Mouse (Mus musculus): ENCODE results near the gene Cmklr1.

Gene Cmklr1

GRCm38 (mm10) chr5:113650035-113650865, at the start of gene Cmklr1:
Gene Cmklr1 (minus strand): TSS chr5:113650426.
- DNase-seq (ENCODE audit: extremely low spot score) = peak; percentile 27

GRCm38 (mm10) chr5:113694415-113694814, 44.2 kb upstream of the Cmklr1 start:
- DNase-seq (ENCODE audit: extremely low spot score) = no peak

GRCm38 (mm10) chr5:113694000-113694399, 43.8 kb upstream of the Cmklr1 start:
- DNase-seq (ENCODE audit: extremely low spot score) = no peak

- DNase-seq (ENCODE audit: extremely low spot score) = no peak
These were observed 43.0 kb upstream of the Cmklr1 start for GRCm38 (mm10) chr5:113693196-113693755.

GRCm38 (mm10) chr5:113690866-113691265, 40.6 kb upstream of the Cmklr1 start:
- DNase-seq (ENCODE audit: extremely low spot score) = no peak

- DNase-seq (ENCODE audit: extremely low spot score) = no peak
These were observed 39.9 kb upstream of the Cmklr1 start for GRCm38 (mm10) chr5:113690069-113690548.

GRCm38 (mm10) chr5:113687514-113687913, 37.3 kb upstream of the Cmklr1 start:
- no peak for DNase-seq (ENCODE audit: extremely low spot score)

DNA sequence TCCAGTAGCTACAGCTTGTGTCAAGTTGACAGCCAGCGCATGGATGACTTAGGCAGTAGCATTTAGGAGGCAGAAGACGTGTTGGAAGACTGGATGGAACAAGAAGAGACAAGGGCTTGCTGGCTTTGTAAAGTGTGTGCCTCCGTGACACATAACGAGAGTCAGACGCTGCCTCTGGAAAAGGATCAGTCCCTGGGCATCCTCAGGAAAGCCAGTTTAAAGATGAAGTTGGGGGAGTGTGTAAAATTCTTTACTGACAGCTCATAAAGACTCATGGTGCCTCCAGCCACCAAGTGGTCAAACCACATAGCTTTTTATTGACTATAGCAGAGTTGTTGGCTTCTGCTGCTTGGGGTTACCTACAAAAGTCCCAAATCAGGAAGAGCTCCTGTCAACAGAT, 35.2 kb upstream of the Cmklr1 start:
- no peak for DNase-seq (ENCODE audit: extremely low spot score)

DNA sequence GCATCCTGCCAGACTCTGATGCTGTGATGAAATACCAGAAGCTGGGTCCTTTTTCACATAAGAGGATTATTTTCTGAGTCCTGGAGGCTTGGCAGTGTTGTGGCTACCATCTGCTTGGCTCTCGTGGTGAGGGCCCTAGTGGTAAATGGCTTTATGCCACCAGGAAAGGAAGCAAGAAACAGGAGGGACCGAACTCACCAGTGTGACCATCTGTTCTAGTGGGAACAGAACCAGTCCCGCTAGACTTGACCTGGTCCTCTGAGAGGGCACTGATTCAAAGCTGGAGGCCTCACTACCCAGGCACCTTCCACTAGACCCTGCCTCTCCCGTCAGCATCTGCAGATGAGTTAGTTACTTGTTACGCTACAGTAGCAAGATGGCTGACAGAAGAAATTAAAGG, 33.0 kb upstream of the Cmklr1 start:
- DNase-seq (ENCODE audit: extremely low spot score) = no peak

GRCm38 (mm10) chr5:113682472-113682871, 32.2 kb upstream of the Cmklr1 start:
- no peak for DNase-seq (ENCODE audit: extremely low spot score)

DNA sequence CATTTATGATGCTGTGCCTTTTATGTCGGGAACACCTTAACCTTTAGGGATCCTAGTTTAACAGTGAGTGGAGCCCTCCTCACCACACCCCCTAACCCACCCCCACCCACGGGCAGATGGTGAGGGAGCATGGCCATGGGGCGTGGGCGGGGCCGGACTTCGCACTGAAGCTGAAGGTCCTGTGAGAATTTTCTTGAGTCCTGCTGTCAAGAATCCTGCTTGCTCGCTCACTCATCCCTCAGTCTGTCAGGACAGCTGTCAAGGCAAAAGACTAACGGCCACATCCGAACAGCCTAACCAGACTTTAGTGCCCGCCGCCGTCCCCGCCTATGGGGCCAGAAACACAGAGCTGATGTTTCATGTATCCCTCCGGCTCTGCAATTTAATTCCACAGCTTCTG, 31.0 kb upstream of the Cmklr1 start:
- DNase-seq (ENCODE audit: extremely low spot score) = no peak

DNA sequence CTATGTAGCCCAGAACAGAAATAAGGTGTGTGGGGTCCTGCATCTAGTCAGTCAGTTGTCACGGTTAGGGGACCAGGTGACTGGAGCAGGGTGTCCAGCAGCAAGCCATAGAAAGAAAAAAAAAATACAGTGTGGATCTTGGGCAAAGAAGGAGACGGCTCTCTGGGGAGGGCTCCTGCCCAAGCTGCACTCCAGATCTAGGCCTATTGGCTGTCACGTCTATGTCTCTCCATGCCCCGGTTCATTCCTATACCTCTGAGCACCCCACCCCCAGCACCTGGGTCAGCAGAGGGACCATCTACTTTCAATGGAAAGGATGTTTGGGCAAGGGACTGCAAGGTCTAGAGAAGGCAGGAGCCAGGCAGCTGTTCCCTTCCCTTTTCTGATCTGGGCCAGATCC, 29.3 kb upstream of the Cmklr1 start:
- DNase-seq (ENCODE audit: extremely low spot score) = no peak

GRCm38 (mm10) chr5:113678743-113679452, 28.7 kb upstream of the Cmklr1 start:
- no peak for DNase-seq (ENCODE audit: extremely low spot score)

GRCm38 (mm10) chr5:113677541-113677940, 27.3 kb upstream of the Cmklr1 start:
- DNase-seq (ENCODE audit: extremely low spot score) = no peak

DNA sequence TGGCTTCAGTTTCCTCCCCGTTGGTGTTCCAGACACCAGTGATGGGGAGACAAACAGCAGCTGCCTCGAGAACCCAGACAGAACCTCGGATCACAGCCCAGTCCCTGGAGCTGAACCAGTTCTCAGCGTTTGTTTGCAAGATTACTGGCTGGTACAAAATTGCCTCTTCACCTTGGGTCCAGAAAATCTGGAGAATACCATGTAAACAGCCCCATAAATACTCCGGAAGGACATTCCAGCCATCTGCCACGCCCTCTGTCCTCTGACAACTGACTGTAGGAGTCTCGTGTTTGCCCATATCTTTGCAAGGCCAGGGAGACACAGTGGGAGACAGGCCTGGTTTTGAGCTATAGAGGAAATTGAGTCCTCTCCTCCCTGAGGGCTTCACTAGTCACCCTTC, 24.6 kb upstream of the Cmklr1 start:
- DNase-seq (ENCODE audit: extremely low spot score) = no peak

GRCm38 (mm10) chr5:113672456-113672855, 22.2 kb upstream of the Cmklr1 start:
- DNase-seq (ENCODE audit: extremely low spot score) = no peak

- DNase-seq (ENCODE audit: extremely low spot score) = no peak
These were observed 20.4 kb upstream of the Cmklr1 start for GRCm38 (mm10) chr5:113670597-113670996.

DNA sequence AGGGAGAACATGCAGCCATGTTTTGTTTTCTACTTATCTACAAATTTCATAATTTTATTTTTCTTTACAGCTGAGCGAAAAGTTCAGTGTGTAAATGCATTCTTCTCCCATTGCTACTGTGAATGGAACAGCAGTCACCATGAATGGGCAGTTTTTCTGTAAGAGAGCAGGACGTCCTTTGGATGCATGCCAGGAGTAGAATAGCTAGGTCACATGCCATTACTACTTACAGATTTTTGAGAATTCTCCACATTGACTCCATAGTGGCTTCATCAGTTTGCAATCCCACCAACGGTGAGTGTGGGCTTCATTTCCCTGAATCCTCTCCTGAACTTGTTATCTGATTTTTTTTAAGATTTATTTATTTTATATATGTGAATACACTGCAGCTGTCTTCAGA, 19.9 kb upstream of the Cmklr1 start:
- DNase-seq (ENCODE audit: extremely low spot score) = no peak

DNA sequence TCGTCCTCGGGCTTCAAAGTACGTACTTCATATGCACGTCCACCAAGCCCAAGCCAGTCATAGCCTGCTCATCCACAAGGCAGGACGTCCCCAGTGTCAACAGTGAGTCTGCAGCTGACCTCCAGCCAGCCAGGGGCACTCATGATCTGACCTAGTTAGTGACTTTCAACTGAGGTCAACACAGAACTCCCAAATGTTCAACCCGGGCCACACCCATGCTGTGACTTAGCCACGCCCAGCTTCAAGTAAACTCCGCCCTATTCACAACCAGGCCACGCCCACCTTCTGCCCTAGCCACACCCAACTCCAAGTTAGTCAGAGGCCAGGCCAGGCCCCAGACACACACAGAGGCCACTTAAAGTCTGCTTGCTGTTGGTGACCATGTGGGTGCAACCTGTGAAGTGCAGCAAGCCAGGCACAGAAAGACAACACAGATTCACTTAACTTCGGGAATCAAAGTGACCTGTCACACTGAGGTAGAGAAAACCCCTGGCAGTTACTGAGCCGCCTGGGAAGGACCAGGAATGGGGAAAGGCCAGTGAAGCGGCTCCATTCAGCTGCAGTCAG, 14.5 kb upstream of the Cmklr1 start:
- DNase-seq (ENCODE audit: extremely low spot score) = no peak

- DNase-seq (ENCODE audit: extremely low spot score) = no peak
These were observed 13.9 kb upstream of the Cmklr1 start for GRCm38 (mm10) chr5:113664127-113664526.

GRCm38 (mm10) chr5:113660872-113661271, 10.6 kb upstream of the Cmklr1 start:
- DNase-seq (ENCODE audit: extremely low spot score) = no peak

- DNase-seq (ENCODE audit: extremely low spot score) = no peak
These were observed 4.6 kb upstream of the Cmklr1 start for GRCm38 (mm10) chr5:113654821-113655220.
